Mouse (Mus musculus) MN1 (cell line): ENCODE data around the gene Ntm.

ENCODE experiments used
- DNase-seq: peaks from one replicate; pipeline ENCODE4 v3.0.0-alpha.2; 2016; ENCODE audit warnings: low spot score

Gene Ntm

GRCm38 (mm10) chr9:29409216-29409907, 553.6 kb downstream of the Ntm start:
- DNase-seq = no peak

- no peak for DNase-seq
These were observed 555.0 kb downstream of the Ntm start for GRCm38 (mm10) chr9:29407954-29408353.

- no peak for DNase-seq
These were observed 556.0 kb downstream of the Ntm start for GRCm38 (mm10) chr9:29406973-29407372.

GRCm38 (mm10) chr9:29406046-29406445, 556.9 kb downstream of the Ntm start:
- no peak for DNase-seq

- no peak for DNase-seq
These were observed 562.8 kb downstream of the Ntm start for GRCm38 (mm10) chr9:29400151-29400550.

- DNase-seq = no peak
These were observed 566.8 kb downstream of the Ntm start for GRCm38 (mm10) chr9:29396101-29396500.

- no peak for DNase-seq
These were observed 569.8 kb downstream of the Ntm start for GRCm38 (mm10) chr9:29393136-29393535.

- no peak for DNase-seq
These were observed 572.0 kb downstream of the Ntm start for GRCm38 (mm10) chr9:29390796-29391517.

GRCm38 (mm10) chr9:29389224-29389623, 573.7 kb downstream of the Ntm start:
- no peak for DNase-seq

GRCm38 (mm10) chr9:29387136-29387535, 575.8 kb downstream of the Ntm start:
- no peak for DNase-seq

- DNase-seq = no peak
These were observed 585.6 kb downstream of the Ntm start for GRCm38 (mm10) chr9:29377172-29378002.

- DNase-seq = no peak
These were observed 591.6 kb downstream of the Ntm start for GRCm38 (mm10) chr9:29371341-29371740.

- no peak for DNase-seq
These were observed 593.3 kb downstream of the Ntm start for GRCm38 (mm10) chr9:29369621-29370020.

- no peak for DNase-seq
These were observed 594.6 kb downstream of the Ntm start for GRCm38 (mm10) chr9:29368291-29368690.

GRCm38 (mm10) chr9:29357796-29358195, 605.1 kb downstream of the Ntm start:
- no peak for DNase-seq

GRCm38 (mm10) chr9:29342303-29342702, 620.6 kb downstream of the Ntm start:
- DNase-seq = no peak

GRCm38 (mm10) chr9:29341292-29341691, 621.6 kb downstream of the Ntm start:
- DNase-seq = no peak

- DNase-seq = no peak
These were observed 627.3 kb downstream of the Ntm start for GRCm38 (mm10) chr9:29335671-29336070.

- DNase-seq = no peak
These were observed 630.4 kb downstream of the Ntm start for GRCm38 (mm10) chr9:29332296-29333090.

GRCm38 (mm10) chr9:29330486-29330885, 632.5 kb downstream of the Ntm start:
- DNase-seq = no peak

GRCm38 (mm10) chr9:29326283-29326682, 636.7 kb downstream of the Ntm start:
- no peak for DNase-seq

GRCm38 (mm10) chr9:29325137-29325536, 637.8 kb downstream of the Ntm start:
- no peak for DNase-seq
